Mouse (Mus musculus) mouse trophoblast stem cell (cell line): ENCODE data around the gene Myd88.
"Not testable (repeated sequence)": the region's sequence is repeated elsewhere in the genome, so short reads cannot be mapped to it uniquely, and the experiment has no call there.

Experiments used
- in situ Hi-C, 2 experiments: fragments of 300-500 bp; cut with MseI, MboI; formaldehyde crosslinking; loops; 2 replicates in 1 of 2; 3 replicates in 1 of 2; pipeline ENCODE4 v1.15.1; 2025

The Myd88 gene

DNA sequence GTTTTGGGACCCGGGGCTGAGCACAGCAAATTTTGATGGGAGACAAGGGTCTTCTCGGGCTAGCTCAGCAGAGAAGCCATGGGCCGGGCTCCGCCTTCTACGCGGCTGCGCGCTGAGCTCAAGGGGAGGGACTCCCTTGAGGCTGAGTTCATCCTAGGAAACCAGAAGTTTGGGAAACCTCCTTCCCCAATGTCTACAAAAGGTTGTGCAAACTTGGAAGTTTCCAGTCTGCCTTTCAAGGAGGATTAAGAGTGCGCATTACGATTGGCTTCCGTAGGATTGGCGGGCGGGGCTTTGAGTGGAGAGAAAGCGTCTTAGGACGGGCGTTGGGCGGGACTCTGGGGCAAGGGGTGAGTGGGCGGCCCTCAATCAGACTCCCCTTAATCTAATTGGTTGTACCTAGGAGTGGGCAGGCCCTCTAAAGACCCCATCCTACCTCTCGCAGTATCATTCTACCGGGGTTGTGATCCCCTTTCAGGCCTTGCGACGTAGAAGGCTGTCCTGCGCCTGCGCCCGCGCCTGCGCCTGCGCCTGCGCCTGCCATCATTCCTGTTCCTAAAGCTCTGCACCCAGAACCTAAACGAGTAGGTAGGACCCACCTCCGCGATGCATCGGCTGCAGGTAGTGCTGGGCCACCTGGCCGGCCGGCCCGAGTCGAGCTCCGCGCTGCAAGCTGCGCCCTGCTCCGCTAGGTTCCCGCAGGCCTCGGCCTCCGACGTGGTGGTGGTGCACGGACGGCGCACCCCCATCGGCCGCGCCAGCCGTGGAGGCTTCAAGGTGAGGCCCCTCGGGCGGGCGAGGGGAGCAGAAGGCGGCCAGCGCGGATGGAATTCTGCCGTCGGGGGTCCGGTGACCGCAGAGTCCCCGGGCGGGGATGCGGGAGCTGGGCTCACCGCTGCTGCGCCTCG, at the start of gene Myd88:
Myd88 (minus strand) TSS at position 503 of the 908 bp plus-strand sequence.
- in situ Hi-C loops, result no loop called here

DNA sequence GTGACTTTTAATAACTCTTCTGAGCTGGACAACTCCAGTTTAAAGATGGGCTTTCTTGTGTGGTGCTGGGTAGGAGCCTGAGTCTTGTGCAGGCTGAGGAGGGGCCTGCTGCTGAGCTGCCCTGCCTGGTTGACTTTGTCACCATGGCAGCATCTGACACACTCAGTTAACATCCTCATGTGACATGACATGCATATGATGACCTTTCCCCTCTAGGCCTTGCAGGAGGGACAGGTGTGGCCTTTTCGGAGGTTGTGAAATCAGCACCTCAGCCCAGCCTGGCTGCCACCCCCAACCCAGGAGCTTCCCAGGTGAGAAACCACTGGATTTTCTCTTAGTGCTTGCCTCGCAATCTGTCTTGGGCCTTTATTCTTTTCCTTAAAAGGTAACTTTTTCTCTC, 49.0 kb upstream of the Myd88 start:
- in situ Hi-C loops, result no loop called here

DNA sequence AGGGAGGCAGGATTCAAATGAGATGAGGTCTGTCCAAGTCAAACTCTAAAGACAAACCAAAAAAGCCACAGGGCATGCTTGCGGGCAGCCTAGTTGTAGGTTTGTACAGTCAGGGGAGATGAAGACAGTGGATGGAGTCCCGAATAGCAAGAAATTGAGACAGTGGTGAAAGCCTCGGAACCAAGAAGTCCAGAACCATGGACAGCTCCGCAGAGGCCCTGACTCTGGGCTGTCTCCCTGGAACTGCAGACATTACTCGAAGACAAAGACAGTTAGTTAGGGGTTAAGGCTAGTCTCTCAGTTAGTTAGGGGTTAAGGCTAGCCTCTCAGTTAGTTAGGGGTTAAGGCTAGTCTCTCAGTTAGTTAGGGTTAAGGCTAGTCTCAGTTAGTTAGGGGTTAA, 47.7 kb upstream of the Myd88 start:
- in situ Hi-C loops, result no loop called here

DNA sequence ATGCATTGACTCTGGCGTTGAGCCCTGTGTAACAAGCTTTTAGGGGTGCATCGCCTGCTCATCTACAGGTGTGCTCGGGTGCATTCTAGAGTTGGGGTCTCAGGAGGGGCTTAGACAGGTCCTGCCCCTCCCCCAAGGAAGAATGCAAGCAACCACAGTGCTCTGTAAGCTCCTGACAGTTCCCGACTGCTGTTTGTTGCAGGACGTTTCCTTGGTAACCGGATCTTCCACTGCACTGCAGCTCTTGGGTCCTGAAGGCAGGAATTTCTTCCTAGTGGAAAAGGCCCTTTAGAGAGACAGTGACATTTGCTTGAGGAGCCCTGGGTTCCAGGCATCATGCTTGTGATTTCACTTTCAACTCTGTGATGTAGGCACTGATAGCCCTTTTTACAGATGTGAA, 41.4 kb upstream of the Myd88 start:
- in situ Hi-C loops, result no loop called here

DNA sequence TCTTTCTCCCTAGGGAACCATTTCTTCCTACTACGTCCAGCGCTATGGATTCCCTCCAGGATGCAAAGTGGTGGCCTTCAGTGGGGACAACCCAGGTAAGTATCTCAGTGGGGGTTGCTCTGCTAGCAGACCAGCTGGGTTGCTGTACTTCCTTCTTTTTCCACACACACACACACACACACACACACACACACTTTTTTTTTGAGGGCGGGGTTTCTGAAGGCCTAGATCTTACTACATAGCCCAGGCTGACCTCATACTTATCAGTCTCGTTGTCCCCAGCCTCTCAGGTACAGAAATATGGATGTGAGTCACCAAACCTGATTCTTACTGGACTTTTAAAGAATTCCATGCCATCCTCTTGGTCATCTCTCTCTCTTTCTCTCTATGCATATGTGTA, 37.0 kb upstream of the Myd88 start:
- in situ Hi-C loops, result no loop called here

DNA sequence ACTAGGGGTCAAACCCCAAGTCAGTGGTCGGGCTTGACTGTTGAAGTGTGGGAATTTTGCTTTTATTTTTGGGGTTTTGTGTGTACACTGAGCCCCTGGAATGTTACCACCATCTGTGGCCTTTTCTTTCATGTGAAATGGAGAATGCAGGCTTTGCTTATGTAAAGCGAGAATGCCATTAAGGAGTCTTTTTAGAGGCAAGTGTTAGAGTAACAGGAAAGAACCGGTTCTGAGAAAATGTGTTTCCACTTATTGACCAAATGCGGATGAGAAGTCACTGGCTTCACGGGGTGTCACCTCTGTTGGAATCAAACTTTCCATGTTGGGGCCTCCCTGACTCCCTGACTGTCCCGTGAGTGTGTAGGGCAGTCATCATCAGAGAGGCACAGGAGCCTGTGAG, 34.3 kb upstream of the Myd88 start:
- in situ Hi-C loops, result no loop called here

DNA sequence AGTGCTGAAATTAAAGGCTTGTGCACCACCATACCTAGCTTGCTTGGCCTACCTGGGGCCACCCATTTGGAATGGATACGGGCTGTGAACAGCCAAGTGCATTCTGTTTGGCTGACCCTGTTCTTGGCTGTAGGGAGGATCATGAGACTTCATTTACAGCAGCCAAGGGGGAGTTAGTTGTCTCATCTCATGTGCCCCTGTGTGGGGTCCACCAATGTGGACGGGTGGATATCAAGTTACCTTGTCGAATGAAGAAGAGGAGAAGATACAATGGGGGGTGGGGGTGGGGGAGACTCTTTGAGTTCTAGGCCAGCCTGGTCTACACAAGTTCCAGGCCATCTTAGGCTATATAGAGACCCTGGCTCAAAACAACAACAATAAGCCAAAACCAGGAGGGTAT, 33.8 kb upstream of the Myd88 start:
- in situ Hi-C loops, result no loop called here

DNA sequence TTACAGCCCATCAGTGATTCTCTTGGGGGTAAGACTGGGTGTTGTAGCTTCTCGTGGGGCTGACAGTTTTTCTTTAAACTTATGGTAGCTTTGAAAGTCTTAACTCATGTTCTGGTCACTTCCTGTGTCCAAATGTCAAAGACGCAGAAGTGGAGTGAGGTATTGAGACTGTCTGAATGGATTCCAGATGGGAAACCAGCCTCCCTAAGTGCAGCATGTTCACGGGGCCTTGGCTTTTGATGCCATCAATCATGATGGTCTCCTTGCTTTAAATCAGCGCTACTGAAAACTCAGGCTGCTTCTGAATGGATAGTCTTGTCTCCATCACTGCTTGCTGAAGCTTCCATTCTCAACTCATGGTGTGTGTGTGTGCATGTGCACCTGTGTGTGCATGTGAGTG, 30.0 kb upstream of the Myd88 start:
- in situ Hi-C loops, result no loop called here

DNA sequence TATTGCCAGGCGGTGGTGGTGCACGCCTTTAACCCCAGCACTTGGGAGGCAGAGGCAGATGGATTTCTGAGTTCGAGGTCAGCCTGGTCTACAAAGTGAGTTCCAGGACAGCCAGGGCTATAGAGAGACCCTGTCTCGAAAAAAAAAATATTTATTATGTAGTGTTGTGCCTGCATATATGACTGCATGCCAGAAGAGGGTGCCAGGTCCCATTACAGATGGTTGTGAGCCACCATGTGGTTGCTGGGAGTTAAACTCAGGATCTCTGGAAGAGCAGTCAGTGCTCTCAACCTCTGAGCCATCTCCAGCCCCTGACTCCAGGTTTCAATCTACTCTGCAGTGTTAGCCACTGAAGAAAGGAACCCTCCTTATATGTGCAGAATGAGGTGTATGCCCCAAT, 29.6 kb upstream of the Myd88 start:
- in situ Hi-C loops, result not testable (repeated sequence)

DNA sequence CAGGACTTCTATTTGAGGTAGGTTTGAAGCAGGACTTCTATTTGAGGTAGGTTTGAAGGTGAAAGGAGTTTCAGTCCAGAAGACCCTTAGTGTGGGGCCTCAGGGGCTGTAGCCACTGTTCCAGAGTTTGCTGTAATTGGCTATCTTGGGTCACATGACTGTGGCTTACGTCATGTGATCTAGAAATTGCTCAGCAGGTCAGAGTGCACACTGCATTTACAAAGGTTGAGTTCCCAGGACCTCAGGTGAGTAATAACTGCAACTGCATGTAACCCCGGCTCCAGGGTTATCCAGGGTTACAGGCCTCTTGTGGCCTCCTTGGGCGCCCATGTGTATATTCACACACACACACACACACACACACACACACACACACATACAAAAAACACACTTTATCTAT, 27.2 kb upstream of the Myd88 start:
- in situ Hi-C loops, result no loop called here

DNA sequence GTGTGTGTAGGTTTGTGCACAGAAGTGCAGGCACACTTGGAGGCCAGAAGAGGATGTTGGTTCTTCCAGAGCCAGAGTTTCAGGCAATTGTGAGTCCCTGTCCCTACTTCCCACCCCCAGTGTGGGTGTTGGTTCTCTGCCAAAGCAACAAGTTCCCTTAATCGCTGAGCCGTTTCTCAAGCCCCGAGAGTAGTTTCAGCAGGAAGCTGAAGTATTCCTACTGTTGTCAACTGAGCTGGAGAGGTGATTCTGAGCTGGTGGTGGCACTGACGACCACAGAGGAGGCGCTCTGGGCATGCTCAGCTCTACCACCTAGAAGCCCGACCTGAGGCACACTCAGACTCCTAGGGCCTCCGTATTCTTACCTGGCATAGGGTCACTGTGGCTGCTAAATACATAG, 24.1 kb upstream of the Myd88 start, which contains the start of gene Slc22a14:
Slc22a14 (minus strand) TSS at position 270 of the 400 bp plus-strand sequence.
- in situ Hi-C loops, result no loop called here

DNA sequence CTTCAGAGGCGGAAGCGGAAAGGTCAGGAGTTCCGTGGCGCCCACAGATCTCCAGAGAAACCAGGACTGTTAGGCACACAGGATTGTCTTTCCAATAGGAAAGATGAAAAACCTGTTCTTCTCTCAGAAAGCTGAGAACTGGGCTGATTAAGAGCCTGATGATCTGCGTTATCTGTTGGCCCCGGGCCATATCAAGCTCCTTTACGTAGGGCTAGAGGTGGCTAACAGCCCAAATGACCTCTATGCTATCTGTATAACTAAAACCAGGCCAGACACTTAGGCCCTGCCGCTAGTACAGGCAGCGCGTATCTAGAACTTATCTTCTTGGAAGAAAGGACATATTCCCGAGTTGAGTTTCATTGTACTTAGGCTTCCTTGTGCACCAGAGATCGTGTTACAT, 22.0 kb upstream of the Myd88 start:
- in situ Hi-C loops, result no loop called here

DNA sequence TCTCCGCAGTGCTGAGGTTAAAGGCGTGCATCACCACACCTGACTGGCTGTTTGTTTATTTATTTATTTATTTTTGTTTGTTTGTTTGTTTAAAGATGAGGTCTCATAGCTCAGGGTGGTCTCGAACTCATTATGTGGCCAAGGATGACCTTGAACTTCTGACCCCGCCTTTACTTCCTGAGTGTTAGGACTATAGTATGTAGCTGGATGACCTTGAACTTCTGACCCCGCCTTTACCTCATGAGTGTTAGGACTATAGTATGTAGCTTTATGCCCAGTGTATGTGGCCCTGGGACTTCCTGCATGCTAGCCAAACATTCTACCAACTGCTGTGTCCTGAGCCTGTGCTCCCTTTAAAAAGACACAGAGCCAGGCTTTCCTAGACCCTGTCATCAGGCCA, 20.2 kb upstream of the Myd88 start:
- in situ Hi-C loops, result no loop called here

DNA sequence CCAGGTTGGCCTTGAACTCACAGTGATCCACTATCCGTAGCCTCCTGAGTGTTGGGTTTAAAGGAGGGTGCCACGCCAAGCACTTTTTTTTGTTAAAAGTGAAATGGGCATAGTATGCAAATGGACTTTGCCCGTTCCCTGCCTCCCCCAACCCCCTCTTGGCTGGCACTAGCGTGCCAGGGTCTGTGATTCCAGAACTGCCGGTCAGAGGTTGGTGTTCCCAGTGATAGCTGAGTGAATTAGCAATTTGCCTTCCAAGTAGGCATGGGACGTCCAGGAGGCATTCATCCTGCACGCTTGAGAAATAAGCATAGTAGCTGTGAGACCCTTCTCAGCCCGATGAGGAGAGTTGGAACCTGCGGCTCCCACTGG, 16.8 kb upstream of the Myd88 start:
- in situ Hi-C loops, result no loop called here

DNA sequence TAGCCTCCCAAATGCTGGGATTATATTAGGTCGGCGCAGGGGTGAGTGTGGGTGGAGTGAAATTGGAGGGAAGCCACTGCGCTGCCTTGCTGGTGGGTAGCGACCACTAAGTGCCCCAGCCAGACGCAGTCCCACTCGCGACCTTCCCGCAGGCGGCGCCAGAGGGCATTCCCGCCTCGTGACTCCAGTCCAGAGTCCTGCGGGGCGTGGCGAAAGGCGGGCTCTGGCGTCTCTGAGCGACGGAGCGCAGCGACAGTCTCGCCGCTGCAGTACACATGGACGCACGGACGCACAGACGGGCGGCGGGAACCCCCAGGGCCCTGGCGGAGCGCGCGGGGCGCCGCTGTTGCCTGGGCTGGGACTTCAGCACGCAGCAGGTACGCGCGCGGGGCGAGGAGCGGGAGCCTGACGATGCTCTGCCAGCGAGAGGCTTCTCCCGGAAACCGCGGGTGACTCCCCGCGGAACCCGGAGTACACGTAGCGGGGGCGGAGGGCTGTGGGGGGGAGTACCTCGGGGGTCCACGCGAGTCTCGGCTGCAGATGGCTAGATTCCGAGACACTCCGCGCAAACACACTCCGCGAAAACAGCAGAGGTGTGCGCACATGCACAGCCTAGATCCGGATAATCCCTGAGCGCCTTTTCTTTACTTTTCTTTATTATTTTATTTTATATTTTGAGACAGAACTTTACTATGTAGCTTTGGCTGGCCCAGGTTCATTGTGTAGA, 16.3 kb upstream of the Myd88 start, which contains the start of gene Xylb:
Xylb (plus strand) TSS at position 51 of the 727 bp plus-strand sequence.
- in situ Hi-C loops, result no loop called here

DNA sequence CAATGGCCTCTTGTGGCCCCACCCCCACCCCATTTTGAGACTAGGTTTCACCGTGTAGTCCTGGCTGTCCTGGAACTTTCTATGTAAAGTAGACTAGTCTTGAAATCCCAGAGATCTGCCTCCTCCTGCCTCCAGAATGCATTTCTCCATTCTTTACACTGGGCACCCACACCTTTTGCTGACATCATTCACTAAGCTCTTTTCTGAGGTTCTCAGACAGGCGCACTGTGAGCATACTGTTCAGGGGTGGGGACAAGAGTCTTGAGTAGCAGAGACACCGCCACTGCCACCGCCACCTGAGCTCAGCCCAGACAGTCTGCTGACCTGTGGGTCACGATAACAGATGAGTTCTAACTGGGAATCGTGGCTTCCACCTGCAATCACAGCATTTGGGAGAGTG, 14.7 kb upstream of the Myd88 start:
- in situ Hi-C loops, result no loop called here

DNA sequence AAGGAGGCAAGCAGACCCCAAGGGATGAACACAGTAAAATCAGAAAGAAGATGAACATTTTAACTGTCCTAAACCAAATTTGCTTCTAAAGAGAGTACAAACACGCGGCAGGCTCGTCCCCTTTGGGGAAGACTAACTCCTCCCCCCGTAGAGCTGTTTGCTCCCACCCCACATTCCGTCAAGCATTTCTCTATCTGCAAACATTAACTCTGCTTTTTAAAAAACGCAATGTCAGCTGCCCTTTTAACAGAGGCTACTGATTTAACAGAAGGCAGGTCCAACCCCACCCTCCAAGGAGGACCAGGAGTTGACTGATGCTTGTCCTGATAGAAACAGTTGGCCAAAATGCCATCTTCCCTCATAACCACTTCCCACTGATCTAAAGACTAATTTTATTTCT, 12.7 kb upstream of the Myd88 start:
- in situ Hi-C loops, result no loop called here

DNA sequence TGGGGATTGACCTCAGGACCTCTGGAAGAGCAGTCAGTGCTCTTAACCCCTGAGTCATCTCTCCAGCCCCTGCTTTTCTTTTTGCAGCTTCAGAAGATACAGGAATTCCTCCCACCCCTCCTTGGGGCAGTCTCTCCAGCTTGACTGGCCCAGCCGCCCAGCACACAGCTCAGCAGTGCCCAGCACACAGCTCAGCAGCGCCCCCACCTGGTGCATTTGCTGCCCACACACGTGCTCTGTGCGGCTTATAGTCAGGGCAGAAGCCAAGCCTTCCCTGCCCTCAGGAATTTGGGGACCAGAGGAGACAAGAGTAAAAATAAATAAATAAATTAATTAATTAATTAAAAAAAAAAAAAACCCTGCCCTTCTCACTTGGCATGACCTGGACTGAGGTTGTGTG, 10.8 kb upstream of the Myd88 start:
- in situ Hi-C loops, result no loop called here

DNA sequence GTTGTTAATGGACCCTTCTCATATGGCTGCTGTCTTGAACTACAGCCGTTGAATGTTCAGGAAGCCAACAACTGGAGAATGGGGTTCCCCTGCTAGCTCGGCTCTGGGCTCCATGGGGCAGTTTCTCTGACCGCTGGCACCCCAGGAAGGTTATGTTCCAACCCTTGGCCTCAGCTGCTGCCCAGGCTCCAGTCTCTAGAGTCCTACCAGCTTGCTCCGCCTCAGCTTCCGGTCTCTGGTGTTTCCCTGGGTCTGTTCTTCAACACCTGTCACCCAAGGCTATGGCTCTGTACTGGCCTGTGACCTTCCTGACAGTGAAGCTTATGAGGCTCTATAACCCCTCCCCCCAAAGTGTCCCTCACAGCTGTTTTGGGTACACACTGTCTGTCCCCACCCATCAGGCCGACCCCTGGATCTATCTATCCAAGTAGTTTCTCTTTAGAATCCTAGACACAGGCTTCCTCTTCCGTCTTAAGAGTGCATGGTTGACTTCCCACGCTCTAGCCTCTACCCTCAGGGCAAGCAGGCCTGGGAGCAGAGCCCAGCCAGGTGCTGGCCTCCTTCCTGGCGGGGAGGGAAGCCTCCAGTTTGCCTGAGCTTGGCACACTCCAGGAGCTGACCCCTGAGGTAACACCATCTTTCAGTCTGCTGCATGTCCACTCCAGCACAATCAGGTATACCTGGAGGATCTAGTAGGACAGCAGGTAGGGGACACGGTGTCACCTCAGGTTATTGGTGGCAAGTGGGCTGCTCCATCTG, 9.9 kb upstream of the Myd88 start:
- in situ Hi-C loops, result no loop called here

DNA sequence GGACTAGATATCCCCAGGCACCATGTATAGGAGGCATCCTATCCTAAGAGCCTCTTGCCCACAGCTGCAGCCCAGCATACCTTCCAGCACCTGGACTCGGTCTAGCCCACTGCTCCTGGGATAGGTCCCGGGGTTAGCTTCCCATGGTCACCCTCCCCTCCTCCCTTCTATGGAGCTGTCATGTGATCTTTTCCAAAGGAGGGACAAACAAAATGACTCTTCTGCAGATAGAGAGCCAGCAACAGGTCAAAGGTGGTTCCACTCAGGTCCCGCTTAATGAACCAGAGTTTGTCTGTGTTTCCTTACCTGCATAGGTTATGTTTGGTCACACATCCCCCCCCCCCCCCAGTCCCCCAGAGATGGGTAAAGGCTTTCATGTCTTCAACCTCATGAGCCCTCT, 9.3 kb upstream of the Myd88 start:
- in situ Hi-C loops, result no loop called here

DNA sequence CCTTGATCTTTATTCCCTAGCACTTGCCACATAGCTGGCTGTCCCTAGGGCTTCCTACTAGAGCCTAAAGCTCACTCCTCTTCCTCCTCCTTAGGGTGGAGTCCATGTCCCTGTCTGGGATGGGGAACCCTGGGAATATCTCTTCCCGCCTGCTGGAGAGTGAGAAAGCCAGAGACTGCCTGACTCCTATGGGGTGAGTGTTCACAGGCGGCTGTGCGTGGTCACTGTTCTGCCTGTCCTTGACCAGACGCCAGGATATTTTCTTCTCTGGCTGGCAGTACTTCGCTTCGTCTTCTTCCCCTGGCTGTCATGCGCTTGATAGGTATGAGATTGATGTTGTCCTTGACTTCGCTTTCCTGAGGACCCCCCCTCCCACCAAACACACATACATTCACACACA, 5.2 kb upstream of the Myd88 start:
- in situ Hi-C loops, result no loop called here

DNA sequence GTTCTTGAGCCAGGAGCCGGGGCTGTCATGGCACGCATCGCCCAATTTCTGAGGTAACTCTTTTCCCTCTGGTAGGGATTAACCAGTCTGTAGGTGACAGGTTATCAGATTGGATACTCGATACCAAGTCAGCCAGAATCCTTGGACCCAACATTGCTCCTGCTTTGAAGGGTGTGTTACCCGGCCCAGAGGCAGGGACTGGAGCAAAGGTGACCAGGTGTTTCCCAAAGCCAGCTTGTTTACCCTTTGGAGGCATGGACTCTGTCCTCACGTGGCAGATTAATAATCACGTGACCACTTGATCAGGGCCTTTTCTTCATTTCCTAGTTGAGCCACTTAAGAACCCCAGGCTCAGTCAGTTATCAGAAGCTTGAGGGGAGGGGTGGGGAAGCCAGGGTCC, 1.5 kb upstream of the Myd88 start:
- in situ Hi-C loops, result no loop called here
